In genomic region chr13:43300906-43301305, GRCm38 (mm10) we compare ENCODE assay signal across 8 mouse cellular contexts. TPM values are rescaled to one million over a fixed set of nuclear protein-coding genes. Genes with fewer than 3 reads are reported as not detected.
A peak's percentile ranks its signal among the peaks of the same experiment; 100 is the strongest.
DNase-seq lines count a peak whose midpoint lies in the region; ATAC-seq lines count a peak whose summit lies in the region.

No protein-coding gene starts in this region.

- H3K9me3 ChIP-seq in hindbrain, embryonic 15.5 days = no peaks in the 10 kb centered on the region

- peak overlapping the region; percentile 70 for H3K4me2 ChIP-seq in hindbrain, embryonic 15.5 days

- H3K4me1 ChIP-seq in hindbrain, embryonic 15.5 days (replicated peaks) = peaks cover 43% of the 10 kb centered on the region

- H3K27ac ChIP-seq in hindbrain, embryonic 15.5 days (replicated peaks) = no peak overlapping the region

- intact Hi-C loops in gastrocnemius, postnatal 36 days (cut with DNase I) = loop anchor here (5.0 kb wide), 2 partner anchors 64 to 99 kb away; no protein-coding TSS in a partner anchor

- no peaks in the 10 kb centered on the region for H3K27me3 ChIP-seq in hindbrain, embryonic 15.5 days

- no peak for ATAC-seq in hindbrain, embryonic 15.5 days (ENCODE audit: low FRiP score, low read depth)

- H3K36me3 ChIP-seq in hindbrain, embryonic 15.5 days = no peaks in the 10 kb centered on the region

- peak overlapping the region; percentile 70 for H3K4me3 ChIP-seq in hindbrain, embryonic 15.5 days

- 0 out of 2 replicates have a peak overlapping the region, but pooled peaks have one; percentile 91 for H3K9ac ChIP-seq in hindbrain, embryonic 15.5 days

- peak; percentile 30 to 40 for DNase-seq in cerebellum, adult 18-20 months
- DNase-seq in cerebellum, postnatal 4 days (ENCODE audit: low spot score in 2 of 2) = no peak
- DNase-seq in lung, postnatal 25 days (ENCODE audit: low spot score) = peak; percentile 19
- no peak for DNase-seq in lung, postnatal 4 days
- peak; percentile 9 to 37 for DNase-seq in thymus, adult 18-20 months
- DNase-seq in gastrocnemius, postnatal 36 days = no peak
- DNase-seq in embryo, embryonic 11 days = no peak

- 31% methylated on average over 9 of the region's 9 CpGs for WGBS in hindbrain, embryonic 15.5 days

RNA-seq across cellular contexts. Expression of gene Gfod1, which starts 3.1 kb away (rescaled TPM):
- polyA plus RNA-seq in hindbrain, embryonic 15.5 days (2015; fragmentation: Nextera tagmentation; extraction: Ambion mirVana) = 2.4 and 3.0 TPM in 2 replicates
- 1 to 10 TPM; 4.3 to 5.9 TPM for total RNA-seq in gastrocnemius, postnatal 36 days (2021)

Comparison
In these comparisons a context has a peak if more than half of its experiments do, and no peak if none do; other contexts are left out.
1. DNase-seq: peak in cerebellum, adult 18-20 months (2 of 2), lung, postnatal 25 days (single experiment) and thymus, adult 18-20 months (2 of 2); none in cerebellum, postnatal 4 days (0 of 2), lung, postnatal 4 days (0 of 2), gastrocnemius, postnatal 36 days (0 of 2) and embryo, embryonic 11 days (single experiment).